Mouse (Mus musculus) E14TG2a.4 (cell line): Measurements from ENCODE around the gene Fam213a.

Source experiments
- CTCF ChIP-seq: conservative IDR thresholded peaks from 2 replicates; pipeline ENCODE4 v1.5.1; 2014; ENCODE audit warnings: low read length
- NANOG ChIP-seq: IDR thresholded peaks from 2 replicates; pipeline ENCODE4 v1.6.1; 2014; ENCODE audit warnings: borderline replicate concordance, low read length, mixed read lengths
- POU5F1 ChIP-seq: IDR thresholded peaks from 2 replicates; pipeline ENCODE4 v1.6.1; 2014; ENCODE audit warnings: low read length, borderline replicate concordance

DNA sequence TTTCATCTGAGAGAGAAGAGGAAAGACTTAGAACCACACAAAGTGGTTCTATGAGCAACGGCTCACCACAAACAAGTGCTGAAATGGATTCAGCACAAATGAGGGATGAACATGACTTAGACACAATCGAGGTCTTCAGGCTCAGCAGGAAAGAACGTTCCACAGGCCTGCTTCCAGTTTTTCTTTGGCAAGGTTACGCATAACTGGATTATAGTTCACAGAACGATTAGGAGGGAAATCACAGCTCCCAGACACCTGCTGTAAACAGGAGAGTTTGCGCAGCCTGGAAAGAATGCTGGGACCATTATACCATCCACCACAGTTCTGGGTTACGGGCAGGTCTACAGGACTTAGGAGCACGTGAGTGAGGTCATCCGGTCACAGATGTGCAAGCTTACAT lies 7.9 kb downstream of the Fam213a start:
- TF ChIP-seq CTCF (no peak), NANOG (no peak), POU5F1 (no peak)
